Mouse (Mus musculus) mouse trophoblast stem cell (cell line): ENCODE results near the gene Dntt.

Experiments used
- in situ Hi-C, 2 experiments: fragments of 300-500 bp; cut with MseI, MboI; formaldehyde crosslinking; loops; 2 replicates in 1 of 2; 3 replicates in 1 of 2; pipeline ENCODE4 v1.15.1; 2025

Gene Dntt

GRCm38 (mm10) chr19:41008674-41009395 is 20.2 kb upstream of the Dntt start:
- in situ Hi-C loops = no loop called here

- in situ Hi-C loops = no loop called here
Measured at GRCm38 (mm10) chr19:41011676-41012075, 17.4 kb upstream of the Dntt start.

- in situ Hi-C loops = no loop called here
Measured at GRCm38 (mm10) chr19:41013591-41013990, 15.5 kb upstream of the Dntt start.

GRCm38 (mm10) chr19:41014003-41014402 is 15.1 kb upstream of the Dntt start:
- in situ Hi-C loops = no loop called here

- in situ Hi-C loops = no loop called here
Measured at GRCm38 (mm10) chr19:41015951-41016716, 12.9 kb upstream of the Dntt start.

GRCm38 (mm10) chr19:41019164-41019675 is 9.9 kb upstream of the Dntt start:
- in situ Hi-C loops = no loop called here

- in situ Hi-C loops = no loop called here
Measured at GRCm38 (mm10) chr19:41020537-41020936, 8.5 kb upstream of the Dntt start.

- in situ Hi-C loops = no loop called here
Measured at GRCm38 (mm10) chr19:41022244-41022643, 6.8 kb upstream of the Dntt start.

- in situ Hi-C loops = loop anchor here in 1 of 2 experiments (25.0 kb wide), 1 partner anchor 264 kb away; no protein-coding TSS in a partner anchor
Measured at GRCm38 (mm10) chr19:41026551-41026950, 2.5 kb upstream of the Dntt start.

- in situ Hi-C loops = loop anchor here in 1 of 2 experiments (25.0 kb wide), 1 partner anchor 265 kb away; no protein-coding TSS in a partner anchor
Measured at GRCm38 (mm10) chr19:41027024-41027423, 2.1 kb upstream of the Dntt start.

GRCm38 (mm10) chr19:41027601-41028000 is 1.5 kb upstream of the Dntt start:
- in situ Hi-C loops = loop anchor here in 1 of 2 experiments (25.0 kb wide), 1 partner anchor 265 kb away; no protein-coding TSS in a partner anchor

- in situ Hi-C loops = loop anchor here in 1 of 2 experiments (25.0 kb wide), 1 partner anchor 268 kb away; no protein-coding TSS in a partner anchor
Measured at GRCm38 (mm10) chr19:41030161-41030560, 1.1 kb downstream of the Dntt start.

GRCm38 (mm10) chr19:41031009-41031408 is 1.9 kb downstream of the Dntt start:
- in situ Hi-C loops = loop anchor here in 1 of 2 experiments (25.0 kb wide), 1 partner anchor 269 kb away; no protein-coding TSS in a partner anchor

- in situ Hi-C loops = loop anchor here in 1 of 2 experiments (25.0 kb wide), 1 partner anchor 270 kb away; no protein-coding TSS in a partner anchor
Measured at GRCm38 (mm10) chr19:41031869-41032268, 2.8 kb downstream of the Dntt start.

GRCm38 (mm10) chr19:41035809-41036551 is 6.9 kb downstream of the Dntt start:
- in situ Hi-C loops = loop anchor here in 1 of 2 experiments (25.0 kb wide), 1 partner anchor 274 kb away; no protein-coding TSS in a partner anchor

- in situ Hi-C loops = loop anchor here in 1 of 2 experiments (25.0 kb wide), 1 partner anchor 277 kb away; no protein-coding TSS in a partner anchor
Measured at GRCm38 (mm10) chr19:41039110-41039509, 10.0 kb downstream of the Dntt start.

- in situ Hi-C loops = loop anchor here in 1 of 2 experiments (25.0 kb wide), 1 partner anchor 283 kb away; no protein-coding TSS in a partner anchor
Measured at GRCm38 (mm10) chr19:41045091-41045770, 16.2 kb downstream of the Dntt start.

GRCm38 (mm10) chr19:41047437-41048186 is 18.5 kb downstream of the Dntt start:
- in situ Hi-C loops = loop anchor here in 1 of 2 experiments (25.0 kb wide), 1 partner anchor 285 kb away; no protein-coding TSS in a partner anchor

- in situ Hi-C loops = loop anchor here in 1 of 2 experiments (25.0 kb wide), 1 partner anchor 286 kb away; no protein-coding TSS in a partner anchor
Measured at GRCm38 (mm10) chr19:41048187-41048559, 19.1 kb downstream of the Dntt start.
